Mouse (Mus musculus) frontal cortex, postnatal 25 days (tissue): ENCODE data around the gene Olfr1461.

Experiments used
- DNase-seq, 2 experiments: peaks; one replicate each; pipeline ENCODE4 v3.0.0; 2022; ENCODE audit warnings: low spot score in 2 of 2

Olfr1461 gene

DNA sequence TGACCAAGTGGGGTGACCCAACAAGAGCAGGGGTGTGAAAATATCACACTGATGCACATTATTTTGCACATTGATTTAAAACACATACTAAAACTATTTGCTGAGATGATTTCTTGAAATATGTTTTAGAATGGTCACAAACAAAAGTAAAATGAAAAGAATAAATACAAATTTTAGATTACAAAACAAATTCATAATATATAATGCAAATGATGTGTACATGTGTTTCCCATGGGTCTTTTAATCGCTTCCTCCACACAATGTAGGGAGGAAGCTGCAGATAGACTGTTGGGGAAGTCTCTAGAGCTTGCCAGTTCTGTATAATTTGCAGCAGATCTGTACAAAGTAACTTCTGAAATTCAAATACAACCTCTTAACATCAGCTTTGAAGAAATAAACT, at the start of gene Olfr1461:
Gene Olfr1461, plus strand, starts transcription at position 301 of the 400 bp plus-strand sequence.
- DNase-seq: no peak

DNA sequence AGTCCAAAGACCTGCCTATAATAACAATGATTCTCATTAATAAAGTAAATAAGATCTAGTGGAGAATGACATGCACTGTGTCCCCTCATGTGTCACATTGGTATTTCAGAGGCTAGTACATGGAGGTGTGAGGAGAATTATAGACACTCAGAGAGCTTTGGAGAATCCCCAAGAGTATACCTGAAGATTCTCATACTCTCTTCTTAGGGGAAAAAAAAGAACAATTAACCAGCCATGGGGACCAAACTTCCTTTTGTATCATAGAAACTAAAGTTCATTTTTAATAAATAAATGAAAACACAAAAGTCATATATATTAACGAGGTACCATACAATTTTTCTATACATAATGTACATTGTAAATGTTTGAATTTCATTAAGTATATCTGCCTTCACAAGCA, 13.4 kb upstream of the Olfr1461 start, which contains the start of gene Olfr1459:
Gene Olfr1459, minus strand, starts transcription at position 101 of the 400 bp plus-strand sequence.
- no peak for DNase-seq

DNA sequence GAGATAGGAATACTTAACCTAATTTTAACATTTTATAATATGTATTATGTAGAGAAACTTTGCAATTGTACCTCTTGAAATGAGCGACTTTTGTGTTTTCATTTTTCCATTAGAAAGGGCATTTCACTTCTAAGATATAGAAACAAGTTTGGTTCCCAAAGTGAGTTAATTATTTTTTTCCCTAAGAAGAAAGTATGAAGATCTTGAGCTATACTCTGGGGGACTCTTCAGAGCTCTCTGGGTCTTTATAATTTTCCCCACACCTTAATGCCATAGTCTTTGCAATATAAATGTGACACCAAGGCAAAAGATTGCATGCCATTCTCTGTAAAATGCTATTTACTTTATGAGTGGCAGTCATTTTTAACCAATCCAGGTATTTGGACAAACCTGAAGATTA, 22.6 kb downstream of the Olfr1461 start, which contains the start of gene Olfr1462:
Gene Olfr1462, plus strand, starts transcription at position 301 of the 400 bp plus-strand sequence.
- DNase-seq: no peak
